Mouse (Mus musculus) lung, adult 2 months (tissue): ENCODE measurements around the gene Ccdc86. TPM values are rescaled to one million over a fixed set of nuclear protein-coding genes. Genes with fewer than 3 reads are reported as not detected.

Source experiments
- DNase-seq: peaks from one replicate; pipeline ENCODE4 v3.0.0; 2022
- H3K4me1 ChIP-seq: fragments of 200-500 bp; 2 replicates; pipeline ENCODE4 v1.6.1; 2011; ENCODE audit warnings: low read length; ENCODE audit not compliant: control insufficient read depth, insufficient read depth
- H3K4me3 ChIP-seq: fragments of 200-500 bp; replicated peaks from 2 replicates; pipeline ENCODE3; 2011; ENCODE audit warnings: low read depth, mild to moderate bottlenecking, control low read depth, low read length; ENCODE audit errors: extremely low read depth
- CTCF ChIP-seq: fragments of 200-500 bp; IDR thresholded peaks from 2 replicates; pipeline ENCODE4 v1.5.1; 2011; ENCODE audit warnings: mild to moderate bottlenecking, low read length, control low read depth; ENCODE audit not compliant: insufficient read depth
- POLR2A ChIP-seq: fragments of 200-500 bp; IDR thresholded peaks from 2 replicates; pipeline ENCODE4 v1.6.1; 2011; ENCODE audit warnings: low read depth, mild to moderate bottlenecking, control low read depth, low read length, borderline replicate concordance; ENCODE audit errors: extremely low read depth
- WGBS: fragments of 180-500 bp; shearing (Covaris S2); methylation state at CpG from one replicate; pipeline ENCODE4 v1.1.7; 2018; 5-methylcytosine and 5-hydroxymethylcytosine counted together
- polyA plus RNA-seq: library from polyadenylated mRNA; depleted of rRNA; stranded (reverse); fragments of >200 nt; gene quantifications from 2 replicates; pipeline ENCODE4 v1.2.3, GENCODE M21; 2012

Ccdc86 gene
- polyA plus RNA-seq, 1 experiment, result 4.7 TPM

GRCm38 (mm10) chr19:10976318-10976717 is 27.3 kb upstream of the Ccdc86 start:
- H3K4me3 ChIP-seq, result no peak overlapping the region
- H3K4me1 ChIP-seq, result no peaks in the 10 kb centered on the region
- DNase-seq, result no peak
- TF ChIP-seq POLR2A, result no peak
- TF ChIP-seq CTCF, result no peak
- WGBS, result 35% methylated on average over 4 of the region's 4 CpGs

DNA sequence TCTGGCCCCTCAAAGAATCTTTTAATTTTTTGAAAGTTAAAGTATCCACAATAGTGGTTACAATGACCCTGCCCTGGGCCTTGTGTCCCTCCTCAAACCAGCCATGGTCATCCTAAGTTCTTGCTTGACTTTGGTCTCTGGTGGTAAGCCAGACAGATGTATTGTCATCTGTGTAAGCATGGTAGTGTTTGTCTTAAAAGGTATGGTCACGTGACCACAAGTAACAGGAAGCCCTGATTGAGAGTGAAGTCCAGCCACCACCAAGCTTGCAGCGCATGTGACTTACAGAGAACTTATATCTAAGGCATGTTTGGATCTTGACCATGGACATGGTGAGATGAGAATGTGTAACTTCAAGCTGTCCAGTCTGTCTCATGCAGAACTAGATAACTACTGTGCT is 26.1 kb upstream of the Ccdc86 start:
- no peak overlapping the region for H3K4me3 ChIP-seq
- no peaks in the 10 kb centered on the region for H3K4me1 ChIP-seq
- TF ChIP-seq CTCF (no peak), POLR2A (no peak)
- 77% methylated on average over 2 of the region's 2 CpGs for WGBS
- DNase-seq, result no peak

DNA sequence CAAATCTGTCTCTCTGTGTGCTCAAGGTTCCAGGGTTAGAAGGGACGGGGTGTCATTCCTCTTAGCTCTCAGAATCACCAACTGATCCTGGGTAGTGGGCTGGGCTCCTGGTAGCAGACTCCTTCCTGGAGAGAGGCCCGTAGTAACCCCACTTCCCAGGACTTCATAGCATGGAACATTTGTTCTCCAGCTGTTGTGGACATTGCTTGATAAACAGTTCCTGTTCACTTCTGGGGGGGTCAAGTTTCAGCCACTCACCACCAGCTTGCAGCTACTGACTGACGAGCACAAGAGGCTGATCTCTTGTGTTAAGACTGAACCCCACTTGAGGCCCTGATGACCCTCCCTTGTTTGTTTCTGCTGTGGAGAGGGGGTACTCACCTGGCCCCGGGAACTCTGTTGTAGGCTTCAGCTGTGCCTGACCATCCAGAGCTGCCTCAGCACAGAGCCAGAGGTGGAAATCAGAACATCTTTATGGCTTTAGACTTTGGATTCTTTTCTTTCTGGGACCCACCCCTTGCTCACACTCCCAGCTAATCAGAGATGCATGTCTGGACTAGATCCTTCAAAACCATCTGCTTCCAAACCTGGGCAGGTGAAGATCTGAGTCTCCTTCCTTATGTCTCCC is 25.3 kb upstream of the Ccdc86 start, which contains the start of gene Ms4a10:
Gene Ms4a10 (minus strand): TSS at position 433 of the 628 bp plus-strand sequence.
- WGBS, result 30% methylated on average over 4 of the region's 4 CpGs

GRCm38 (mm10) chr19:10973187-10973586 is 24.1 kb upstream of the Ccdc86 start:
- H3K4me1 ChIP-seq, result no peaks in the 10 kb centered on the region
- H3K4me3 ChIP-seq, result no peak overlapping the region
- 58% methylated on average over 2 of the region's 2 CpGs for WGBS
- DNase-seq, result no peak
- TF ChIP-seq CTCF (no peak), POLR2A (no peak)

More for the DNA sequence above, 25.3 kb upstream of the Ccdc86 start, which contains the start of gene Ms4a10:
- Histone ChIP-seq H3K4me3 (no peak within 1 kb of the TSS), H3K4me1 (no peaks in the 10 kb centered on the region)
- DNase-seq, result no peak
- TF ChIP-seq POLR2A, result no peak
- no peak for TF ChIP-seq CTCF

DNA sequence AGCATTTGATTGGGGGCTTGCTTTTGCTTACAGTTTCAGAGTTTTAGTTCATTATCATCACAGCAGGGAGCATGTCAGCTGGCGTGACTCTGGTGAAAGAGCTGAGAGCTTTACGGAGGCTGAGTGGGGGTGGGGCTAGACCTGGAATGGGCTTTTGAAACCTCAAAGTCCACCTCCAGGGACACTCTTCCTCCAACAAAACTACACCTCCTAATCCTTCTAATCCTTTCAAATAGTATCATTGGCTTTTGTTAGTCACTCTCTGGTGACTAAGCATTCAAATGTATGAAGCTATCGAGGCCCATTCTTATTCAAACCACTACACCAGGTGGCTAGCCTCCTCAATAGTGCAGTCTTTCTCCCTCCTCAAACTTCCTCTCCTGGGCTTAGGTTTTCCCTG is 23.6 kb upstream of the Ccdc86 start:
- DNase-seq, result no peak
- TF ChIP-seq POLR2A, result no peak
- no peak for TF ChIP-seq CTCF
- Histone ChIP-seq H3K4me3 (no peak overlapping the region), H3K4me1 (no peaks in the 10 kb centered on the region)
- WGBS, result 80% methylated on average over 3 of the region's 3 CpGs

- no peak for DNase-seq
- no peaks in the 10 kb centered on the region for H3K4me1 ChIP-seq
- no peak overlapping the region for H3K4me3 ChIP-seq
- TF ChIP-seq CTCF (no peak), POLR2A (no peak)
- WGBS, result 37% methylated on average over 3 of the region's 3 CpGs
Observed at GRCm38 (mm10) chr19:10970457-10970856, 21.4 kb upstream of the Ccdc86 start.

DNA sequence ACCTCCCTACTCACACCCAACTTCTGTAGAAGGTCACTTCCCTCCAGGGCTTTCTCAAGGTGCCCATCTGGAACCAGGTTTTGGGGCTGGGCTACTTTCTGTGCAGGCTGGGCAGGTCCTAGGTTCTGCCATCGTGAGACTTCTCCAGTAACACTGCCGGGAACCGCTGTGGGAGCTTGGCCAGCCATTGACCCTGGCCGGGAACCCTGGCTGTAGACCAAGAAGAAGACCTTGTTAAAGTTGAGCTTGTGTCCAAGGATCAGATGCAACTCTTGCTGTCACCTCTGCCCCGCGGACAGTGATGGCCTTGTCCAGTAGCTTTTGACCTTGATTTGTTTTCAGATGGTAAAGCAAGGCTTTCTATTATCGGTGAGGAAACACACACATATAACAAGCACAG is 19.5 kb upstream of the Ccdc86 start:
- Histone ChIP-seq H3K4me1 (no peaks in the 10 kb centered on the region), H3K4me3 (no peak overlapping the region)
- no peak for DNase-seq
- TF ChIP-seq CTCF (no peak), POLR2A (no peak)
- WGBS, result 75% methylated on average over 7 of the region's 7 CpGs

DNA sequence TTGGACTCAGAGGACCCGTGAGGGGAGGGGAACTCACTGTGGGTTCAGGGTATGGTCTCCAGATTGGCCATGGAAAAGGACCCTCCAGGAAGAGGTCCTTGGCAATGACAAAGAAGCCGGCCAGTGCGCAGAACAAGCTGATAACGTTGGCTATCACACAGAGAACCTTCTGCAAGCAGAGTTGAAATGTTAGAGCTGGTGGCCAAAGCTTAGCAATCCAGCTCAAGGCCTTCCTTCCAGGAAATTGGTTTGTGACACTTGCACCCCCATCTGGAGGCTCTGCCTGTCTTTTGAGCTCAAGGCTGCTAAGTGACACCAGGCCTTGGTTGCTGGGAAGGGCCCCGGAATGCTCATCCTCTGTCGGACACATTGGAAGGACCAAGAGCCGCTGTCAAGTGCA is 16.7 kb upstream of the Ccdc86 start:
- DNase-seq, result no peak
- TF ChIP-seq CTCF (no peak), POLR2A (no peak)
- no peak overlapping the region for H3K4me3 ChIP-seq
- no peaks in the 10 kb centered on the region for H3K4me1 ChIP-seq
- WGBS, result 88% methylated on average over 7 of the region's 7 CpGs

DNA sequence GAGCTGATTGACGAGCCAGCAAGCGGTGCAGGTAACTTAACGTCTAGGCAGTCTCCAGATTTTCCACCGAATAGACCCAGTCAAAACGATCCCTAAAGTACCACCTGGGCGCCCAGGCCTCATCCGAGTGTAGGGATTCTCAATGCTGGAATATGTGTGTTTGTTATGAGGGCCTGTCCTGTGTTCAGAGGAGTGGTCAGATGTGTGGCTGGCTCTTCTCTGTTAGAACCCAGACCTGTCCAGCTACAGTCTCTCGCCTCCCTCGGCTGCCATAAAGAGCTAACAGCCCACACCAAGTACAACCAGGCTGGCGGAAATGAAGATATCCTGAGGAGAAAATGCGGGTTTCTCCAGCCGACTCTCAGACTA is 10.9 kb upstream of the Ccdc86 start:
- no peak for DNase-seq

More for the DNA sequence above, 10.9 kb upstream of the Ccdc86 start:
- Histone ChIP-seq H3K4me1 (peaks cover 3% of the 10 kb centered on the region; the same call in 1 of the 2 replicates), H3K4me3 (no peak overlapping the region)
- 37% methylated on average over 12 of the region's 12 CpGs for WGBS
- no peak for TF ChIP-seq POLR2A
- no peak for TF ChIP-seq CTCF
